ENCODE assay signal across 8 mouse cellular contexts in the genomic region with DNA sequence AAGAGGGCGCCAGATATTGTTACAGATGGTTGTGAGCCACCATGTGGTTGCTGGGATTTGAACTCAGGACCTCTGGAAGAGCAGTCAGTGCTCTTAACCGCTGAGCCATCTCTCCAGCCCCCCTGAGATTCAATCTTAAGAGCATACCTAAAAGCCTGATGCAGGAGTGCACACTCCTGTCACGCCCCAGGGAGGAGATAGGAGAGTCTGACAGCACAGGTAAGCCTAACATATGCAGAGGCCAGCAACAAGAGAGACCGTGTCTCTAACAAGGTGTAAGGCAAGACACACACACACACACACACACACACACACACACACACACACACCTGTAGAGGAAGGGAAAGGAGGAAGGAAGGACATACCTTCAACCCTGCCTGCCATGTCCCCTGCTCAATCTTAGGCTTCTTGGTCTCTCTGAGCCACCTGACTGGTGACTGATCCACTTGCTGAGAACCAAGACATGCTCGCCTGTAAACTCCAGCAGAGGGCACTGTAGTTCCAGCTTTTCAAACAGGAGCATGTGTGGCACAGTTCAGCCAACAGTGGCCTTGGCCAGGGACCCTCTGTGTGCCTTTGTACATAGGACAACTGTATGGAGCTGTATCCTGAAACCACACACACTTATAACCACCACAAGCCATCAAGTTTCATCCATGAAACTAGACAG. TPM values are rescaled to one million over a fixed set of nuclear protein-coding genes. Genes with fewer than 3 reads are reported as not detected.
DNase-seq lines count a peak whose midpoint lies in the region; ATAC-seq and TF ChIP-seq lines count a peak whose summit lies in the region.

No protein-coding gene starts in this region.

- H3K9me3 ChIP-seq in forebrain, postnatal 0 days (ENCODE audit: low read length), result no peaks in the 10 kb centered on the region
- H3K9me3 ChIP-seq in hindbrain, embryonic 13.5 days, result no peaks in the 10 kb centered on the region

- WGBS in forebrain, postnatal 0 days, result 40% methylated on average over 5 of the region's 5 CpGs
- 39% methylated on average over 5 of the region's 5 CpGs for WGBS in hindbrain, embryonic 13.5 days

- CTCF ChIA-PET in Patski (lab: Charles Lee), result interaction anchor here (0.6 to 6.4 kb wide), 15 partner anchors 8 to 73 kb away, joined by 3 to 97 read pairs (median 5); partner anchors contain the start of genes Adcy6 and Cacnb3

- no peaks in the 10 kb centered on the region for H3K4me1 ChIP-seq in forebrain, postnatal 0 days (ENCODE audit: insufficient read depth)
- 0 out of 2 replicates have a peak, but pooled peaks cover 2% of the 10 kb centered on the region for H3K4me1 ChIP-seq in hindbrain, embryonic 13.5 days (replicated peaks)

- POLR2A ChIA-PET in Patski (lab: Charles Lee), result interaction anchor here (0.7 to 1.8 kb wide), 2 partner anchors 28 to 37 kb away, joined by 3 to 6 read pairs; no protein-coding TSS in a partner anchor

- no peak overlapping the region for H3K27ac ChIP-seq in forebrain, postnatal 0 days (ENCODE audit: low read depth, low read length)
- H3K27ac ChIP-seq in hindbrain, embryonic 13.5 days, result no peak overlapping the region

- H3K9ac ChIP-seq in forebrain, postnatal 0 days, result no peak overlapping the region
- no peak overlapping the region for H3K9ac ChIP-seq in hindbrain, embryonic 13.5 days

- peak; percentile 60 for ATAC-seq in Patski
- ATAC-seq in forebrain, postnatal 0 days, result peak; percentile 93
- peak; percentile 61; the same call in 1 of the 2 replicates for ATAC-seq in hindbrain, embryonic 13.5 days (ENCODE audit: low FRiP score)

- in situ Hi-C loops in Patski (cut with MboI; ENCODE audit: low pct_unique_long_range_greater_than_20kb), result loop anchor here (5.0 kb wide), 1 partner anchor 37 kb away; no protein-coding TSS in a partner anchor

- H3K4me2 ChIP-seq in forebrain, postnatal 0 days (ENCODE audit: low read depth), result no peak overlapping the region
- H3K4me2 ChIP-seq in hindbrain, embryonic 13.5 days, result no peak overlapping the region

- H3K4me3 ChIP-seq in forebrain, postnatal 0 days (ENCODE audit: low read depth, low read length), result no peak overlapping the region
- H3K4me3 ChIP-seq in hindbrain, embryonic 13.5 days, result no peak overlapping the region

- H3K36me3 ChIP-seq in forebrain, postnatal 0 days (ENCODE audit: insufficient read depth), result no peaks in the 10 kb centered on the region
- H3K36me3 ChIP-seq in hindbrain, embryonic 13.5 days, result no peaks in the 10 kb centered on the region

- no peaks in the 10 kb centered on the region for H3K27me3 ChIP-seq in Patski
- H3K27me3 ChIP-seq in forebrain, postnatal 0 days (ENCODE audit: insufficient read depth, low read length), result no peaks in the 10 kb centered on the region
- no peaks in the 10 kb centered on the region for H3K27me3 ChIP-seq in hindbrain, embryonic 13.5 days

- no peak for DNase-seq in Patski (ENCODE audit: low read depth, low spot score)
- DNase-seq in cerebellum, adult 18-20 months, result peak; percentile 77 to 80
- peak; percentile 88 for DNase-seq in forebrain, postnatal 0 days
- peak; percentile 81 to 87 for DNase-seq in layer of hippocampus, postnatal 14 days (ENCODE audit: low spot score in 2 of 2)
- DNase-seq in lung, postnatal 10 days, result peak; percentile 89
- DNase-seq in right cerebral cortex, adult 2 months (ENCODE audit: low spot score in 2 of 2), result peak; percentile 85 to 87
- peak; percentile 57 to 76 for DNase-seq in urinary bladder, postnatal 4 days (ENCODE audit: low spot score in 2 of 2)

- TF ChIP-seq CTCF in Patski (IDR thresholded peaks at IDR 0.05), result peak; percentile 84
- TF ChIP-seq CTCF in forebrain, postnatal 0 days (IDR thresholded peaks at IDR 0.05; ENCODE audit: low read depth), result peak; percentile 94

RNA-seq across cellular contexts. Expression of gene 4930415O20Rik, which starts 9.1 kb away (rescaled TPM):
- polyA plus RNA-seq in Patski (2021), result 0.26 TPM
- not detected in 2 replicates for total RNA-seq in forebrain, postnatal 0 days (2014; rRNA removed)
- 0.51 TPM in 1 of 2 replicates, not detected in the other for polyA plus RNA-seq in forebrain, postnatal 0 days (2015; fragmentation: Nextera tagmentation; extraction: Ambion mirVana)
- polyA plus RNA-seq in hindbrain, embryonic 13.5 days (2015; fragmentation: Nextera tagmentation; extraction: Ambion mirVana), result 0.39 TPM in 1 of 2 replicates, not detected in the other
- total RNA-seq in layer of hippocampus, postnatal 14 days (2021), result not detected

RNA-seq across cellular contexts. Expression of gene Ccnt1, which starts 9.2 kb away (rescaled TPM):
- polyA plus RNA-seq in Patski (2021), result 30.2 TPM
- 51.1 and 52.0 TPM in 2 replicates for total RNA-seq in forebrain, postnatal 0 days (2014; rRNA removed)
- 35.5 and 47.0 TPM in 2 replicates for polyA plus RNA-seq in forebrain, postnatal 0 days (2015; fragmentation: Nextera tagmentation; extraction: Ambion mirVana)
- 69.7 and 77.0 TPM in 2 replicates for polyA plus RNA-seq in hindbrain, embryonic 13.5 days (2015; fragmentation: Nextera tagmentation; extraction: Ambion mirVana)
- 10 to 100 TPM; 43.9 to 44.7 TPM for total RNA-seq in layer of hippocampus, postnatal 14 days (2021)

RNA-seq across cellular contexts. Expression of gene Adcy6, which starts 29.9 kb away (rescaled TPM):
- 114 TPM for polyA plus RNA-seq in Patski (2021)
- 39.2 and 42.3 TPM in 2 replicates for total RNA-seq in forebrain, postnatal 0 days (2014; rRNA removed)
- polyA plus RNA-seq in forebrain, postnatal 0 days (2015; fragmentation: Nextera tagmentation; extraction: Ambion mirVana), result 1.9 and 5.4 TPM in 2 replicates
- 10.1 and 11.7 TPM in 2 replicates for polyA plus RNA-seq in hindbrain, embryonic 13.5 days (2015; fragmentation: Nextera tagmentation; extraction: Ambion mirVana)
- total RNA-seq in layer of hippocampus, postnatal 14 days (2021), result 10 to 100 TPM; 45.1 to 45.3 TPM

RNA-seq across cellular contexts. Expression of gene Kansl2, which starts 45.9 kb away (rescaled TPM):
- polyA plus RNA-seq in Patski (2021), result 91.6 TPM
- total RNA-seq in forebrain, postnatal 0 days (2014; rRNA removed), result 69.9 and 74.1 TPM in 2 replicates
- polyA plus RNA-seq in forebrain, postnatal 0 days (2015; fragmentation: Nextera tagmentation; extraction: Ambion mirVana), result 109 and 110 TPM in 2 replicates
- polyA plus RNA-seq in hindbrain, embryonic 13.5 days (2015; fragmentation: Nextera tagmentation; extraction: Ambion mirVana), result 131 and 132 TPM in 2 replicates
- 10 to 100 TPM; 65.5 to 65.8 TPM for total RNA-seq in layer of hippocampus, postnatal 14 days (2021)

RNA-seq across cellular contexts. Expression of gene Cacnb3, which starts 50.7 kb away (rescaled TPM):
- 69.7 TPM for polyA plus RNA-seq in Patski (2021)
- total RNA-seq in forebrain, postnatal 0 days (2014; rRNA removed), result 191 and 201 TPM in 2 replicates
- polyA plus RNA-seq in forebrain, postnatal 0 days (2015; fragmentation: Nextera tagmentation; extraction: Ambion mirVana), result 133 and 139 TPM in 2 replicates
- polyA plus RNA-seq in hindbrain, embryonic 13.5 days (2015; fragmentation: Nextera tagmentation; extraction: Ambion mirVana), result 124 and 135 TPM in 2 replicates
- total RNA-seq in layer of hippocampus, postnatal 14 days (2021), result 100 to 1,000 TPM; 159 to 168 TPM
